Mouse (Mus musculus) heart, postnatal 25 days (tissue): Measurements from ENCODE around the gene Wars. TPM values are rescaled to one million over a fixed set of nuclear protein-coding genes. Genes with fewer than 3 reads are reported as not detected.
A peak's percentile ranks its signal among the peaks of the same experiment; 100 is the strongest.

Experiments
- DNase-seq: peaks from one replicate; pipeline ENCODE4 v3.0.0; 2022; ENCODE audit warnings: low spot score
- intact Hi-C: fragments of 180-260 bp; cut with DNase I; formaldehyde crosslinking; loops from one replicate; pipeline ENCODE4 v1.15.1; 2025
- microRNA-seq: library from miRNA; unstranded; fragments of <30 nt; microRNA quantifications from one replicate; pipeline ENCODE4 v1.2.0, GENCODE M21; 2022
- total RNA-seq, 2 experiments: library from RNA; stranded (reverse); gene quantifications; 2 replicates each; pipeline ENCODE4 v1.2.3; 2021

Gene Wars
- total RNA-seq, 2 experiments from 2014 or later: 33.6 to 35.8 TPM

DNA sequence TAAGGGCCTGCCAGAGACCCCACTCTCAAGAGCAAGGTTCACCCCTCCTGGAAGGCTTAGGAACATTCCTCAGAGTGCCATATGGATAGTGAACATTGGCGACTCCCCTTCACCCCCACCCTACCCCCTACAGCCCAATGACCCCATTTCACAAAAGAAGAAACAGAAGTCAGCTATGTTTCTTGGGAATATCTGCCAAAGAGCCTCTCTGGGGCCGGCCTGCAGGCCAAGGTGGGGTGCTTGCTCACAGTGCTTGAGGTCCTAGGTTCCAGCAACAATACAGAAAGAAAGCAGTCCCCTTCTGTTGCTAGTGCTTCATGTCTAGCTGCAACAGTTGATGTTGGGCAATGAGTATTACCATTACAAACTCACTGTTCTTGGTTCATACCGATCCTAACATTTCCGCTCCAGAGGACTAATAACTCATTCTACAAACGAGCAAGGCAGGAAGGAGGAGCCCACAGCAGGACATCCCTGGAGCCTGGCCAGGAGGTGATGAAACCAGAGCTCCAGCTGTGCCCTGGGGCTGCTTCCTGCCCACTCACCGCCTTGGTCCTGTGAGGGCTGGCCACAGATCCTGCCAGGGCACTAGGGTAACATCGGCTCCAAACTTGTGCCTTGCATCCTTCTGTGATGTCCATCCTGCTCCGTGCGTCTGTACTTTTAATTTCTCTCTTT, 61.9 kb downstream of the Wars start:
- intact Hi-C loops: no loop called here
- DNase-seq: no peak

DNA sequence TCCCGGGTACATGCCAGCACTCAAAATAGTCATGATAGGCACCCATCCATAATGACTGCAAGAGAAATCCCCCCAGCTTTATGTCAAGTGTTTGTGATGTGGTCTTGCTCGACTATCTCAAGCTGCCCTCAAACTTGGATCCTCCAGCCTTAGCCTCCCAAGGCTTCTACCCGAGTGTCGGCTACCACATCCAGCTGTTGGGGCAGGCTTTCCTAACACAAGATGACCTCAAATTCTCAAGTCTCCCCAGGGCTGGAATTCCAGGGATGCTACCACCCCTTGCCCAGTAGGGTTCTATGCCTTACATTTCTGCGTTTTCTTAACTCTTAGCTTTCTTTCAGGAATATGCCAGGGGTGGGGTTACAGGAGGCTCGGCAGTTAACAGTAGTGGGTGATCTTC, 63.6 kb downstream of the Wars start:
- intact Hi-C loops: no loop called here
- no peak for DNase-seq

DNA sequence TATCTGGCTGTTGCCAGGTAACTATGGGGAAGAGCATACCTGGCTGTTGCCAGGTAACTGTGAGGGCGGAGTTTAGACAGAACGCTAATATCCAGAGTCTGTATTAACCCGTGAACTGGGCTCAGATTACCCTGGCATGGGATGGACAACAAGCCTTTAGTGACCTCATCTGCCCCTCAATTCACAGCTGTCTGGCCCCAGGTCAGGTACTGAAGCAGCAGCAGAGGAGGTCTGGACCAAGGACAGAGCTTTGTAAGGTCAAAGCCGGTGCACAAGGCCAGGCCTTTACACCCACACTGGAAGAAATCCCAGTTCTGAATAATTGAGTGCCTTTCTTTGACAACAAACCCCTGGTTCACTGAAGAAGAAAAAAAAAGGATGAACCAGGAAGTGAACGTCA, 64.3 kb downstream of the Wars start:
- intact Hi-C loops: no loop called here
- no peak for DNase-seq

DNA sequence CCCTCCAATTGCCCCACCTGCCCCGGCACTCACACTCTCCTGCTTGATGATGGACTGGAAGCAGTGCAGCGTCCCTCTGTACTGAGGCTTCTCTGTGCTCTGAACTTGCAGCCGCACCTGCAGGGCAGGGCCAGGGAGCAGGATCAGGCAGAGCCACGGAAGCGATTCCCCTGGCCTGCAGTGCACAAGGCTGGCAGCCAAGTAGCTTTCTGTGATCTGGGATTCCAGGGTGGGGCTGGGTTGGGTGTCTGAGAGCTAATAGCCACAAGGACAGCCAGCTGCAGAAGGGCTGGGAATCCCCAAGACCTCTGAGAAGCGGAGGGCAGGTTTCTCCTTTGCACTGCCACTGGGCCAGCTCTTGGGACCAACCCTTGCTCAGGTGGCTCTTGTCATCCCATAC, 66.3 kb downstream of the Wars start:
- DNase-seq: no peak
- intact Hi-C loops: no loop called here

DNA sequence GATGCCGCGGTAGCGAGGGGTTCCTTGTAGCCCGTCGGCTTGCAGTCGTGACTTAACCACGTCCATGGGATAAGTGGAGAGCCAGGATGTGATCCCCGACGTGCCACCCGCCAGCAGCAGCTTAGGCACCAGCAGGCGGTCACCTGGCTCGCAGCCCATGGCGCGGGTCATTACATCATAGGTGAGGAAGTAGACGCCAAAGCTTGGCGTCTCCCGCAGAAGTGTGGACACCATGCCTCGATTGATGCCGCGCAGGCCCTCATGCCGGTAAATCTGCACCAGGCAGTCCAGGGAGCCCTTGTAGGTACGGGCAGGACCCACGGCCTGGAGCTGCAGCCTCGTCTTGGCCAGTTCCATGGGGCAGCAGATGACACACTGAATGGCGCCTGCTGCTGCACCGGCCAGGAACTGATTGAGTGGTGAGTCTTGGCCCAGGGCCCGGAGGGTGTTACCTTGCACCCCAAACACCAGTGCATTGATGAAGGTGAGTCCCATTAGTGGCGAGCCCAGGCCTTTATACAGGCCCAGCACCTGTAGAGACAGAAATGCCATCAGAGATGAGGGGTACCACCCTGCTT, 66.9 kb downstream of the Wars start:
- DNase-seq: no peak
- intact Hi-C loops: no loop called here

DNA sequence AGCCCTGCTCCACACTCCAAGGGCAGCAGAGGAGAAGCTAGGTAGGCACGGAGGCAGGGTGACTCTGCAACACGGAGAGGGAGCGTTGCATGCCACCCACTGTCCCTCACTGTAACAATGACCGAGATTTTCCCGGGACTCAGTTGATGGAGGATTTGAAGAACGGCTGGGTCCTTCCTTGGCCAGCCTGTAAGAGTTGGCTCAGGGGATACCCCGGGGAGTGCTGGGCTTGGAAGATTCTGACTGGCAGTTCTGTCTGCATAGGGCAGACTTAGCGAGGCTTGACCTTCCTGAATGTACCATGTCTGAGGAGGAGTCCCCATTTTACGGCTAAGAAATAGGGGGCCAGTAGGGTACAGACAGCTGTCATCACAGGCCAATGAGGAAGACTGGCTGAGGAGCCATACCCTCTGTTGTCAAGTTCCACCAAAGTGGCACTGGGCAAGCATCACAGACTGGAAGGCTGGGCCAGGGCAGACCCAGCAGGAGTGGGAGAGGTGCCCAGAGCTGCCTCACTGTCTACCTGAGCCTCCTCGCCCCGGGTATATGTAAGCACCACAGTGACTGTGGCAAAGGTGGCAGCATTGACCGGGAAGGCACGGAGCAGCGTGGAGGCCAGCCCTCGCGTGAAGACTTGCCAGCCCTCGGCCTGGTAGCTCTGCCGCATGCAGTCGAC, 67.6 kb downstream of the Wars start:
- intact Hi-C loops: no loop called here
- no peak for DNase-seq

DNA sequence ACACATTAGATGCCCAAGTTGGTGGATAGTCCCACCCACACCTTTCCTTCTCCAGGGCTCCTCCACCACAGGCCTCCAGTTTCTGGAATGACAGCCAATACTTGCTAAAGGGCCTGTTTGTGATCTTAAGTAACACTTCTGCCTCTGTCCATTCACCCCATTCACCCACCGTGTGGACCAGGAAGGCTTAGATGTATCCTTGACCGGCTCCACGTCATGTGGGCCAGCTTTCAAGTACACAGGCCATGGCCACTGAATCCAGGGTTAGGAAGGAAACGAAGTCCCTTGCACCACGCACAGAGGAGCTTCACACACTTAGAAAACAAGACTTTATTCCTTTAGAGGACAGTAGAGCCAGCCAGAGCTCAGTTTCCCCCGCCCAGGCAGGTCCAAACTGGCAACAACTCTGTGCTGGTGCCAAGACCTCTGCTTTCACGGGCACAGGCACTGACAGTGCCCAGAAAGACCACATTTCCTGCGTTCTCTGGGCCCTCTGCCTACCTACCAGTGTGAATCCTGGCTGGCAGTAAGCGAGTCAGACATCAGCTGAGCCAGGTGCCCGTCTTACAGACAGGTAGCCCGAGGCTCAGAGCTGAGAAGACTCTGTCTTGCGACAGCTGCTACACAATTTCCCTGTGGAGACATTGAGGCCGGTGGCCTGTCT, 68.3 kb downstream of the Wars start:
- intact Hi-C loops: no loop called here

DNA sequence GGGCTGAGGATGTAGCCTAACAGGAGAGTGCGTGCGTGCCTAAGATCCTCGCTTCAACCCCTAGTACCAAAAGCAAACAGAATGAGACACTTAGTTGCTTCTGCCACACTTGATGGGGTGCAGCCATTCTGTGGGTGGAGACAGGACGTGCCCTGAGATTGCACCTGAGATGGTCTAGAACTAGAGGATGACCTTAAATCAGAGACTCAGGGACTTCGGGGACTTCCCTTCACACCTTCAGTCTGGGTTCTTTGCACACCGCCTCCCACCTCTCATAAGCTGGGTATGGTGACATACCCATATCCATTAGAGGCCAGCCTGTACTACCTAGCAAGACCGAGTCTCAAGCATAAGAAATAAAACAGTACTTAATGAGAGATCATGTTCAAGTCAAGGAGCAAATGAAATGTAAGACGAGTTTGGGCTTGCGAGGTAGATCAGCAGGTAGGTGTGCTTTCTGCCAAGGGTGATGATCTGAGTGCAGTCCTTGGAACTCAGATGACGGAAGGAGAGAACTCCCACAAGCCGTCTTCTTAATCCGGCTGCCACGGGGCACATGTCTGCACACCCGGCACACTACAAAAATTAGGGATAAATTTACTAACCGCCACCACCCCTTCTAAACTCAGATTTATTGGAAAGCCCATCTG, 69.6 kb downstream of the Wars start:
- intact Hi-C loops: no loop called here
- DNase-seq: no peak

More for the DNA sequence above, 68.3 kb downstream of the Wars start:
- DNase-seq: no peak

DNA sequence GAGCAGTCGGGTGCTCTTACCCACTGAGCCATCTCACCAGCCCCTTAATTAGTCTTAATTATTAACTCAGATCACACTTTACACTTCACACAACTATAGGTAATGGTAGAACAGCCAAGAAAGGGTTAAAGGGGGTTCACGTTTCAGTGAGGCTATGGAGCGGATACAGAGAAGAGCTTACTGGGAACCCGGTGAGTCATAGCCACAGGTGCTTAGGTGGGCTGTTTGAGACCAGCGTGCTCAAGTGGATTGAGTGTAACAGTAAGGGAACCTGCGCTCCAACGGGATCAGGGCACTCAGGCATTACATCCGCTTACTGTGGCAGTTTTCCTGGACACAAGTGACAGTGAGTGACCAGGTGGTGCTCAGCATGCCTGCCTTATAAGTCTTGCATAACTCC, 70.9 kb downstream of the Wars start:
- DNase-seq: no peak
- intact Hi-C loops: no loop called here

DNA sequence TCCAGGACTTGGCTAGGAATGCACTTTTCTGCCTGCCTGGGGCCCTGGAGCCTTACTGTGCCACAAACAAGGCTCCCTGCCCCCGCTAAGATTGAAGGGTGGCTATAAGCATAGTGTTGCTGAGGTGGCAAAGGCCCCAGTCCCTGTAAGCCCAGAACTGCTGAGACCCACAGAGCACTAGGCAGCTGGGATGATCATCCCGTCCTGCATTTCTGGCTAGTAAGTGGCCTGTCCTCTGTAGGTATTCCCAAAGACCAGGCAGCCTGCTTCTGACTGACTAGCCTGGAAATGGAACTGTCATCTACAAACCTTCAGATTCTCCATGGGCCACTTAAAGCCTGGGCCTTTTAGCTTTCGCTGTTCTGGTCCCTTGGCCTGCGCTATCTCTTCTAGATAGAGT, 73.5 kb downstream of the Wars start:
- DNase-seq: no peak
- intact Hi-C loops: no loop called here

DNA sequence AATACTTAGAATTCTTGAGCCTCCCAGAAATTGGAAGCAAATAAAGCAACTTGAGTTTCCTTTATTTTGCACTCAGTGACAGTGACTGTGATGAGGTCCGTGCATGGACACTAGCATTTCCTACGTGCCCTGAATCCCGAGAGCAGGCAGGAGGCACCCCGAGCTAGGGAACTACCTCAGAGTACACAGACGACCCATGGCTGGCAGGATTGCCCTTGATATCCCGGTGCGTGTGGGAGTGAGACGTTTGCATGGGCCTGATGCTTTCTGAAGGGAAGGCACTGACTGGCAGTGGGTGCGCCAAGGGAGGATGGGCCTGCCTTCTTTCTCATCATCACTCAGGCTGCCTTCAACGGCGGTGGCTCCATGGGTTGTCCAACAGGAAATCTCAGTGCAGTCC, 77.4 kb downstream of the Wars start:
- no peak for DNase-seq
- intact Hi-C loops: no loop called here

DNA sequence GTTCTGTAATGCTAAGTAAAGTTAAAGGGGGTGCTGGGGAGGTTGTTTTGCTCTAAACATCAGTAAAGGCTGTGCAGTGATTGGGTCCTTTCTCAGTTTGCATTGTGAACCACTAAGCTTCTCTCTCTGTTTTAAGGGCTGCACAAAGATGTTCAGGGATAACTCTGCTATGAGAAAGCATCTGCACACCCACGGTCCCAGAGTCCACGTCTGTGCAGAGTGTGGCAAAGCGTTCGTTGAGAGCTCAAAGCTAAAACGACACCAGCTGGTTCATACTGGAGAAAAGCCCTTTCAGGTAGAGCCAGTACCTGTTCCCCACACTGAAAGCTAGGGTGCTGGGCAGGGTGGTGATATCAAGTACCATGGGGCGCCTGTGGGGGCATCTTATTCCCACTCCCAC, 79.5 kb downstream of the Wars start:
- no peak for DNase-seq
- intact Hi-C loops: loop anchor here (5.0 kb wide), 2 partner anchors 78 to 573 kb away; partner anchors contain the start of genes Wars and Wdr25

DNA sequence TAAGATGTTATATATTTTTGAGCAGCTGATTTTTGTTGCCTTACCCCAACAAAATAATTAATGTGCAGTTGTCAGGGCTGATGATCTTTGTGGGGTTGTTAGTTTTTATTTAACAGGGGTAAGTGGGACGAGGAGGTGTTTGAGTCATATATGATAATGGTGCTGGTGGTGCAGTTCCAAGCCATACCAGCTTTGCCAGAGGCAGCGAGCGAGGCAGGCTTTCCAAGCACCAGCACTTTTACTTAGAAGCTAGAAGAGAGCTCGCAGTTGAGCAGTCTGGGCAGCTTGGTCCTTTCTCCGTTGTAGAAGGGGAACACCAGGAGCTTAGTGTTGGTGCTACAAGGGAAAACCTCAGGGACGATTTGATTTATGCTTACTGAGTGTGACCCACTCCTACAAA, 81.5 kb downstream of the Wars start:
- no peak for DNase-seq
- intact Hi-C loops: loop anchor here (5.0 kb wide), 2 partner anchors 80 to 575 kb away; partner anchors contain the start of genes Wars and Wdr25

DNA sequence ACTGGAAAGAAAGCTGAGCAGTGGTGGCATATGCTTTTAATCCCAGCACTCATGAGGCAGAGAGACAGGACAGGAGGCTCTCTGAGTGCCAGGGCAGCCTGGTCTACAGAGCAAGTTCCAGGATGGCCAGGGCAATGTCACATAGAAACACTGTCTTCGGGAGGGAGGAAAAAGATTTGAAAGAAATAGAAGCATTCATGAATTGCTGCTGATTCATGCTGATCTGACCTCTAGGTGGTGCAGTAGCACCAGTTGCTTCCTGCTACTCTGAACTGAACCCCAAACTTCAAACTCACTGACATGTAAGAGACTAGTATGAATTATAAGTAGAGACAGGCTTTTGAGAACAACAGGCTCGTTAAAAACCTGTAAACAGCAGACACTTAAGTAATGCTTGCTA, 82.8 kb downstream of the Wars start:
- intact Hi-C loops: loop anchor here (5.0 kb wide), 2 partner anchors 81 to 576 kb away; partner anchors contain the start of genes Wars and Wdr25
- no peak for DNase-seq

DNA sequence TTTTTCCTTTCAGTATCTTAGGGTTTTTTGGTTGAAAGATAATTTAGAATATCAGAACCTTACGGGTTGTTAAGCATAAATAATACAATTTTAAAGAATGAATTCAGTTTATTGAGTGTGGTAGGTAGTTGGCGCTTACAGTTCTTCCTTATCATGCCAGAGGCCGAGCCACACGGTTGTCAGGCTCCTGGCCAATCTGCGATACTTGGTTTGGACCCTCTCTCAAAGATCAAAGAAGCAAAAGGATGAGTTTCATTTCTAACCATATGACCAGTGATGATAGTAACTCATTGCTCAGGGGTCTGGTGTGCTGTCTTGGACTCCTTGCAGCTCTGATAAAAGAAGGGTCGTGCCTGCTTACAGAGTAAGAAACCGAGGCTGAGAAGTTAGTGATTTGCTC, 83.7 kb downstream of the Wars start:
- intact Hi-C loops: loop anchor here (5.0 kb wide), 2 partner anchors 82 to 577 kb away; partner anchors contain the start of genes Wars and Wdr25
- DNase-seq: no peak

Small RNA genes within 50 kb of the gene (microRNA-seq; reads per million reads assigned to microRNA genes)
- gene Mir345: 106 reads per million, percentile 58 among the genes with 10 or more reads in this experiment

Other genes with a start within 250 kb of the Wars start
- under 1 TPM; 0.56 to 0.62 TPM for gene Degs2, start 191.9 kb downstream of the Wars start, total RNA-seq
- 10 to 100 TPM; 28.3 to 38.9 TPM for gene Yy1, start 101.2 kb downstream of the Wars start, total RNA-seq
- gene Slc25a29, start 58.3 kb downstream of the Wars start, total RNA-seq: 10 to 100 TPM in 1 of 2 experiments, 1 to 10 TPM in 1; 9.8 to 14.1 TPM
- gene Slc25a47, start 58.1 kb downstream of the Wars start, total RNA-seq: 1 to 10 TPM; 5.9 to 9.3 TPM
- 1 to 10 TPM; 3.9 TPM for gene Wdr25, start 543 bp downstream of the Wars start, total RNA-seq
- under 1 TPM; 0.31 to 0.36 TPM for gene Begain, start 174.0 kb upstream of the Wars start, total RNA-seq